Mouse (Mus musculus) G1E-ER4 (cell line): ENCODE measurements around the gene Nek3. TPM values are rescaled to one million over a fixed set of nuclear protein-coding genes. Genes with fewer than 3 reads are reported as not detected.

Source experiments
- GATA1 ChIP-seq: IDR thresholded peaks from one replicate; pipeline ENCODE4 v1.8.0; 2012; ENCODE audit warnings: low read length, inconsistent platforms
- polyA plus RNA-seq: library from polyadenylated mRNA; stranded (reverse); fragments of >175 nt; gene quantifications from 2 replicates; pipeline ENCODE4 v1.2.3, GENCODE M21; 2012

Nek3 gene
- polyA plus RNA-seq, result 2.5 and 3.1 TPM in 2 replicates

DNA sequence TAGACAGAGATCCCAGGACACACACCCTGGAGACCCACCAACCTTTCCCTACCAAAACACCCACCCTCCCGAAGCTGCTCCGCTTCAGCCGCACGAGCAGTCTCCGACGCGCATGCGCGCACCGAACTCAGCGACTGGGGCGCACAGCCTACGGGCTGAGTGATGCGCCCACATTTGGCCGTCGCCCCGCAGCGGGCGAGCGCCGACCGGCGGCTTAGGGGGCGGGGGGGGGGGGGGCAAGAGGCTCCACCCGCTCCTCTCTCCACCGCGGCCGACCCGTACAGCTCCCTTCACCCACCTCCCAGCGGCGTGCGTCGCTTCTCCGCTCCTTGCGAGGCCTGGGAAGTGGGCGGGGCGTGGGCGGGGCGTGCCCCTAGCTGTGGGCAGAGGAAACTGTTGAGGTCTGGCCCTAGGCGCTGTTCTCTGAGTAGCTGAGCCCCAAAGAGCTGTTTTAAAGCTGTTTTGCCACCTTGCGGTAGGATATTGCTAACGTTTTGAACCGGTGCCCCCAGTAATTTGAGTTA, at the start of gene Nek3:
Gene Nek3, minus strand, starts transcription at position 356 of the 524 bp plus-strand sequence.
- no peak for TF ChIP-seq GATA1

DNA sequence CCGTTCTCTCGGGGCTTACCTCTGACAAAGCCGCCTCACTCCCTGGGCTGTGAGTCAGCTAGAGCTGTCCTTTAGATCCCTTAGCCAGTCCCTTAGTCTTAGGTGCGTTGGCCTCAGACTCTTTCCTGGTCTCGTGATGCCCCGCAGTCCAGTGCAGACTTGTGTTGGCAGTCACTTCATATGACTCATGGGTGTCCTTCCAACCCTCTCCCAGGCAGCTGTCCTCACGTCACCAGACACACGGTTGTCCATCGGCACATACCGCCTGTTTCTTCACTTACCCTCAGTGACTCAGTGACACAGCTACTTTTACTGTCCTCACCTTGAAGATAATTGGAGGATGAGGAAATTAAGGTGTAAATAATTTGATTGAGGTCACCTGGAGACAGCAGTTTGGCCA, 48.6 kb upstream of the Nek3 start:
- TF ChIP-seq GATA1, result no peak

GRCm38 (mm10) chr8:22209012-22209411, 42.8 kb upstream of the Nek3 start:
- peak; percentile 32 for TF ChIP-seq GATA1

GRCm38 (mm10) chr8:22207535-22207934, 41.3 kb upstream of the Nek3 start:
- TF ChIP-seq GATA1, result no peak

GRCm38 (mm10) chr8:22199481-22199880, 33.2 kb upstream of the Nek3 start:
- TF ChIP-seq GATA1, result no peak

DNA sequence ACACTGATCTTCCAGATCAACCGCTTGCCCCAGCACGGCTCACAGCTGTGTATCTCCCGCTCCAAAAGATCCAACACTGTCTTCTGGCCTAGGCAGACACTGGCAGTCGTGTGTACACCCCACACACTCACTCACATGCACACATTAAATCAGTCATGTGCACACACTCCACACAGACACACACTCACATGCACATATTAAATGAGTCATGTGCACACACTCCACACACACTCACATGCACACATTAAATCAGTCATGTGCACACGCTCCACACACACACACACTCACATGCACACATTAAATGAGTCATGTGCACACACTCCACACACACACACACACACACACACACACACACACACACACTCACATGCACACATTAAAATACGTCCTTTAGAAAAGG, 31.7 kb upstream of the Nek3 start:
- no peak for TF ChIP-seq GATA1

DNA sequence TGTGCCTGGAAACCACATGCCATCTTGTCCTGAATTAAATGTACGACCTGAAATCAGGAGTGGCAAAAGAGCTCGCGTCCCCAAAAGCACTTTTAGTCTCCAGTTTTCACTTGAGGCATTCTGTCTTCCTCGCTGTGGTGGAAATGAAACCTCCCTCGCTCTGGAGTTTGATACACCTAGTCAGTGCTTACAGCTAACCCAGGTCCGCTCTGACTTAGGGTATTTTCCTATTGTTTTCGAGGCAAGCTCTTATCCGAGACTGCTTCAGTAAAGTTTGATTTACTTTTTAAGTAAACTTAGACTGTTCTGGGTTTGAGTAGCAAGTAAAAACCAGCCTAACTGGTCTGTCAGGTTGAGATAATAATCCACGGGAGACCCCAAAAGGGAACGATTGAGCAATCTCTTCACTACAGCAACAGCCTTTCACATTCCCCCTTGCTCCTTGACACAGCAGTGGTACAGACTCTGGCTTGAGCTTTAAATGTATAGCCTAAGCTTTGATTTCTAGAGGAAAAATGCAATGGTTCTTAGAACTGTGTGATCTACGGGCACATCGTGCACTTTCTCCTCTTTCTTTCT, 27.3 kb upstream of the Nek3 start:
- TF ChIP-seq GATA1, result no peak

- TF ChIP-seq GATA1, result no peak
These were observed 26.6 kb upstream of the Nek3 start, which contains the start of gene Vps36 for GRCm38 (mm10) chr8:22192660-22193431. Gene Vps36 (plus strand): TSS chr8:22192809.

GRCm38 (mm10) chr8:22185431-22186397, 19.5 kb upstream of the Nek3 start, which contains the start of gene Ckap2:
Gene Ckap2 (minus strand): TSS chr8:22185819.
- no peak for TF ChIP-seq GATA1

GRCm38 (mm10) chr8:22184884-22185283, 18.6 kb upstream of the Nek3 start:
- no peak for TF ChIP-seq GATA1

- no peak for TF ChIP-seq GATA1
These were observed 9.7 kb upstream of the Nek3 start for GRCm38 (mm10) chr8:22175966-22176365.

GRCm38 (mm10) chr8:22169167-22169566, 2.9 kb upstream of the Nek3 start:
- TF ChIP-seq GATA1, result no peak

DNA sequence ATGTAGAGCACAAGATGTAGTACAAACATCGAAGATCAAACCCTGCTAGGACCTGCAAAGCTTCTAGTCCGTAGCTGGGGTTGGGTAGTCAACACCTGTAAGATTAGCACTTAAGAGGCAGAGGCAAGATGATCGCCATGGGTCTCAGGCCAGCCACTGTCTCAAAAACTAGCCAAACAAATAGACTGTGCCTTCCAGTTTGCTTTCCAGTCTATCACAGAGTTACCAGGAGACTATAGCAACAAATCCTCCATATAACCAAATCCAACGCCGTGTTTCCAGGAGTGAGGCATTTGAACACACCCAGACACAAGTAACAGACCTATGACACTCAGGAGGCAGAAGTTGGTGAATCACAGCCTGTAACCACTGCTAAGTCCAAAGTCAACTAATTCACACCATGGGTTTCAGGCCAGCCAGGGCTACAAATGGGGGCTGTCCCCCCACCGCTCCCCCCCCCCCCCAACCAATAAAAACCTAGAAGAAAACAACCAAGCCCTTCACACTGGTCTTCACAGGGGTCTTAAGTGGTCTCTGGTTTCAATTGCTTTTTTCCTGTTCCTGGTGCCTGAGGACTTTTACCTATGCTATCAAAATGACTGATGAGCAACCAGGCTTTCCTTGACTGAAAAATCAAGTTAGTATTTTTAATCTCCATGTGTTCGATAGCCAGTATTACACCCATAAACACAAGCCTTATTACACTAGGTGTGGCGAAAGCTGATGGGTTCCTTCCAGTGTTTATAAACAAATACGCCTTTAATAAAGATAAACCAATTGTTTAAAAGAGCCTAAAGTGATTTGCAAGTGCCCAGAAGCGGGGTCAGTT, 770 bp downstream of the Nek3 start:
- TF ChIP-seq GATA1, result no peak

GRCm38 (mm10) chr8:22164431-22164830, 1.8 kb downstream of the Nek3 start:
- no peak for TF ChIP-seq GATA1

- TF ChIP-seq GATA1, result no peak
These were observed 4.0 kb downstream of the Nek3 start for GRCm38 (mm10) chr8:22162206-22162605.
